Mouse (Mus musculus): ENCODE results near the gene Arpc1a.

- TF ChIP-seq POLR2A (IDR thresholded peaks at IDR 0.05; ENCODE audit: borderline replicate concordance, low read depth, low read length) = no peak
- no peak for TF ChIP-seq CTCF (IDR thresholded peaks at IDR 0.05; ENCODE audit: low read depth, low read length)
These were observed 20.7 kb downstream of the Arpc1a start for GRCm38 (mm10) chr5:145104328-145104727.

Data from bone marrow macrophage, adult 2 months (primary cell).